Comparison of ENCODE assay signal across 25 mouse cellular contexts in the genomic region with DNA sequence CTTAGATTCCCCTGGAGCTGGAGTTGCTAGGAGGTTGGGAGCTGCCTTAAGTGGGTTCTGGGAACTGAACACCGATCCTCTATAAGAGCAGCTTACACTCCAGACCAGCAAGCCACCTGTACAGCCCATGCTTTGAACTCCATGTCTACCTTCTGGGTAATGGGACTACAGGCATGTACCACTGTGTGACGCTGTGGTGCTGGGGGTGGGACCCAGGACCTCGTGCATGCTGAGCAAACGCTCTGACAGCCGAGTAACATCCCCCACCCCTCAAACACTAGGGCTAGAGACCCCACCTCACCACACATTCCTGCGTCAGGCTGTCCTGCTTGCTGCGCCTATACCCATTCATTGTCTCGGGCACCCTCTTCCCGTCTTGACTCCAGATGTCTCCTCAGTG. TPM values are rescaled to one million over a fixed set of nuclear protein-coding genes. Genes with fewer than 3 reads are reported as not detected.
DNase-seq lines count a peak whose midpoint lies in the region; ATAC-seq and TF ChIP-seq lines count a peak whose summit lies in the region.
"Had no signal": no experiment of that assay in that cellular context is flagged by ENCODE, and none has a peak within 500 bp of the region (broad histone marks: within the 10 kb centered on the region; RNA-seq: fewer than 3 reads in every experiment).

No protein-coding gene starts in this region.

- TF ChIP-seq CTCF in ES-Bruce4 (IDR thresholded peaks at IDR 0.05; ENCODE audit: low read depth, low read length), result peak; percentile 45
- no peak for TF ChIP-seq CTCF in stomach, postnatal 0 days (IDR thresholded peaks at IDR 0.05; ENCODE audit: low read depth)

- DNase-seq in thymus, postnatal 4 days, result peak; percentile 9
- no peak for DNase-seq in thymus, adult 18-20 months
- DNase-seq in R1 (ENCODE audit: low read depth, low spot score), result peak; percentile 62
- DNase-seq in stomach, postnatal 0 days (ENCODE audit: low spot score), result no peak
- DNase-seq: adrenal gland, adult 8-10 months; adrenal gland, postnatal 14 days; adrenal gland, postnatal 36 days; cerebellum, adult 11-12 months; cerebellum, adult 2 months; cerebellum, adult 9-10 months; cerebellum, postnatal 10 days; cerebellum, postnatal 25 days; forebrain, postnatal 0 days had no signal

- TF ChIP-seq EP300 in ES-Bruce4 (IDR thresholded peaks at IDR 0.05; ENCODE audit: insufficient read depth, low read depth, low read length), result no peak
- no peak for TF ChIP-seq EP300 in stomach, postnatal 0 days (optimal IDR thresholded peaks at IDR 0.05)

- H3K9ac ChIP-seq in ES-Bruce4 (ENCODE audit: low read depth, poor library complexity, severe bottlenecking), result no peak overlapping the region
- no peak overlapping the region for H3K9ac ChIP-seq in stomach, postnatal 0 days (ENCODE audit: low read length)
- H3K9ac ChIP-seq in intestine, embryonic 15.5 days, result no peak overlapping the region
- no peak overlapping the region for H3K9ac ChIP-seq in hindbrain, embryonic 12.5 days
- H3K9ac ChIP-seq: embryonic facial prominence, embryonic 12.5 days; forebrain, embryonic 13.5 days; forebrain, embryonic 15.5 days; forebrain, postnatal 0 days had no signal

- H3K4me3 ChIP-seq in ES-Bruce4 (ENCODE audit: low read depth, low read length), result peak overlapping the region; percentile 19; the same call in 1 of the 2 replicates
- no peak overlapping the region for H3K4me3 ChIP-seq in stomach, postnatal 0 days (ENCODE audit: low read depth, low read length)
- H3K4me3 ChIP-seq in intestine, embryonic 15.5 days (replicated peaks), result no peak overlapping the region
- no peak overlapping the region for H3K4me3 ChIP-seq in hindbrain, embryonic 12.5 days
- H3K4me3 ChIP-seq: embryonic facial prominence, embryonic 10.5 days; embryonic facial prominence, embryonic 12.5 days; forebrain, embryonic 13.5 days; forebrain, embryonic 15.5 days had no signal

- no peaks in the 10 kb centered on the region for H3K27me3 ChIP-seq in ES-Bruce4 (ENCODE audit: control insufficient read depth, insufficient read depth, low read length, poor library complexity, severe bottlenecking)
- no peaks in the 10 kb centered on the region for H3K27me3 ChIP-seq in stomach, postnatal 0 days (ENCODE audit: control insufficient read depth, insufficient read depth, low read length)
- H3K27me3 ChIP-seq in intestine, embryonic 15.5 days (replicated peaks), result no peaks in the 10 kb centered on the region
- no peaks in the 10 kb centered on the region for H3K27me3 ChIP-seq in hindbrain, embryonic 12.5 days
- H3K27me3 ChIP-seq: embryonic facial prominence, embryonic 12.5 days; forebrain, embryonic 13.5 days; forebrain, embryonic 15.5 days had no signal

- H3K36me3 ChIP-seq in ES-Bruce4 (ENCODE audit: control insufficient read depth, insufficient read depth, low read length, poor library complexity, severe bottlenecking), result no peaks in the 10 kb centered on the region
- H3K36me3 ChIP-seq in stomach, postnatal 0 days (ENCODE audit: control insufficient read depth, insufficient read depth, low read length), result no peaks in the 10 kb centered on the region
- no peaks in the 10 kb centered on the region for H3K36me3 ChIP-seq in intestine, embryonic 15.5 days
- no peaks in the 10 kb centered on the region for H3K36me3 ChIP-seq in hindbrain, embryonic 12.5 days
- H3K36me3 ChIP-seq: embryonic facial prominence, embryonic 10.5 days; embryonic facial prominence, embryonic 12.5 days; forebrain, embryonic 15.5 days; G1E had no signal

- WGBS in stomach, postnatal 0 days, result 78% methylated on average over 9 of the region's 9 CpGs
- WGBS in intestine, embryonic 15.5 days, result 88% methylated on average over 9 of the region's 9 CpGs
- WGBS in hindbrain, embryonic 12.5 days, result 89% methylated on average over 9 of the region's 9 CpGs

- no peaks in the 10 kb centered on the region for H3K9me3 ChIP-seq in ES-Bruce4 (replicated peaks; ENCODE audit: control insufficient read depth, insufficient read depth, low read length, poor library complexity, severe bottlenecking)
- H3K9me3 ChIP-seq in stomach, postnatal 0 days (ENCODE audit: control insufficient read depth, low read length), result no peaks in the 10 kb centered on the region
- no peaks in the 10 kb centered on the region for H3K9me3 ChIP-seq in intestine, embryonic 15.5 days
- H3K9me3 ChIP-seq in hindbrain, embryonic 12.5 days (replicated peaks), result no peaks in the 10 kb centered on the region
- H3K9me3 ChIP-seq: embryonic facial prominence, embryonic 10.5 days; embryonic facial prominence, embryonic 12.5 days; forebrain, embryonic 13.5 days; forebrain, embryonic 15.5 days; G1E had no signal

- ATAC-seq in stomach, postnatal 0 days (ENCODE audit: low FRiP score, low TSS enrichment), result no peak
- no peak for ATAC-seq in intestine, embryonic 15.5 days
- no peak for ATAC-seq in hindbrain, embryonic 12.5 days (ENCODE audit: low FRiP score)
- ATAC-seq: activated CD4-positive, CD25-positive, alpha-beta regulatory T cell, adult 4 months; forebrain, embryonic 13.5 days; forebrain, embryonic 15.5 days; forebrain, postnatal 0 days; Patski had no signal

- no peak for TF ChIP-seq POLR2A in ES-Bruce4 (IDR thresholded peaks at IDR 0.05; ENCODE audit: insufficient read depth, low read length)

- no peak overlapping the region for H3K4me2 ChIP-seq in stomach, postnatal 0 days (replicated peaks; ENCODE audit: low read depth)
- no peak overlapping the region for H3K4me2 ChIP-seq in intestine, embryonic 15.5 days (replicated peaks)
- no peak overlapping the region for H3K4me2 ChIP-seq in hindbrain, embryonic 12.5 days (replicated peaks)
- H3K4me2 ChIP-seq: embryonic facial prominence, embryonic 12.5 days; forebrain, embryonic 13.5 days; forebrain, embryonic 15.5 days had no signal

- no peak overlapping the region for H3K27ac ChIP-seq in ES-Bruce4 (ENCODE audit: insufficient read depth, low read length)
- H3K27ac ChIP-seq in stomach, postnatal 0 days (replicated peaks), result no peak overlapping the region
- H3K27ac ChIP-seq in intestine, embryonic 15.5 days, result no peak overlapping the region
- no peak overlapping the region for H3K27ac ChIP-seq in hindbrain, embryonic 12.5 days
- H3K27ac ChIP-seq: embryonic facial prominence, embryonic 10.5 days; embryonic facial prominence, embryonic 12.5 days; forebrain, embryonic 13.5 days; forebrain, embryonic 15.5 days had no signal

- H3K4me1 ChIP-seq in ES-Bruce4 (ENCODE audit: control insufficient read depth, insufficient read depth, low read length), result no peaks in the 10 kb centered on the region
- H3K4me1 ChIP-seq in stomach, postnatal 0 days (replicated peaks; ENCODE audit: control insufficient read depth, insufficient read depth), result no peaks in the 10 kb centered on the region
- no peaks in the 10 kb centered on the region for H3K4me1 ChIP-seq in intestine, embryonic 15.5 days (replicated peaks)
- no peaks in the 10 kb centered on the region for H3K4me1 ChIP-seq in hindbrain, embryonic 12.5 days
- H3K4me1 ChIP-seq: embryonic facial prominence, embryonic 10.5 days; embryonic facial prominence, embryonic 12.5 days; forebrain, embryonic 13.5 days; forebrain, embryonic 15.5 days had no signal

RNA-seq across cellular contexts. Expression of a gene that starts 3.0 kb away (rescaled TPM):
- polyA plus RNA-seq in ES-Bruce4 (2011; ENCODE audit: insufficient read depth, insufficient read length, low read depth, missing spikeins), result 0.68 and 1.5 TPM in 2 replicates
- 0.25 and 0.42 TPM in 2 replicates for polyA plus RNA-seq in stomach, postnatal 0 days (2015; fragmentation: Nextera tagmentation; extraction: Ambion mirVana)
- polyA plus RNA-seq in intestine, embryonic 15.5 days (2015; fragmentation: Nextera tagmentation; extraction: Ambion mirVana), result 0.48 and 0.52 TPM in 2 replicates
- 0.34 and 0.39 TPM in 2 replicates for polyA plus RNA-seq in hindbrain, embryonic 12.5 days (2016; fragmentation: Nextera tagmentation; extraction: Ambion mirVana)
- polyA plus RNA-seq: C2C12 had no signal

RNA-seq across cellular contexts. Expression of a gene that starts 44.3 kb away (rescaled TPM):
- polyA plus RNA-seq in ES-Bruce4 (2011; ENCODE audit: insufficient read depth, insufficient read length, low read depth, missing spikeins), result 83.3 and 85.3 TPM in 2 replicates
- 60.5 and 62.2 TPM in 2 replicates for polyA plus RNA-seq in stomach, postnatal 0 days (2015; fragmentation: Nextera tagmentation; extraction: Ambion mirVana)
- polyA plus RNA-seq in intestine, embryonic 15.5 days (2015; fragmentation: Nextera tagmentation; extraction: Ambion mirVana), result 90.3 and 92.0 TPM in 2 replicates
- 98.8 and 104 TPM in 2 replicates for polyA plus RNA-seq in hindbrain, embryonic 12.5 days (2016; fragmentation: Nextera tagmentation; extraction: Ambion mirVana)

RNA-seq across cellular contexts. Expression of a gene that starts 48.6 kb away (rescaled TPM):
- 1.4 TPM in 1 of 2 replicates, not detected in the other for polyA plus RNA-seq in ES-Bruce4 (2011; ENCODE audit: insufficient read depth, insufficient read length, low read depth, missing spikeins)
- polyA plus RNA-seq in stomach, postnatal 0 days (2015; fragmentation: Nextera tagmentation; extraction: Ambion mirVana), result 0.16 TPM in 1 of 2 replicates, not detected in the other
- 0.34 TPM in 1 of 2 replicates, not detected in the other for polyA plus RNA-seq in intestine, embryonic 15.5 days (2015; fragmentation: Nextera tagmentation; extraction: Ambion mirVana)
- not detected in 2 replicates for polyA plus RNA-seq in hindbrain, embryonic 12.5 days (2016; fragmentation: Nextera tagmentation; extraction: Ambion mirVana)
- polyA plus RNA-seq: activated CD4-positive, CD25-positive, alpha-beta regulatory T cell, adult 4 months; embryonic facial prominence, embryonic 10.5 days; embryonic facial prominence, embryonic 12.5 days; embryonic facial prominence, embryonic 14.5 days; forebrain, embryonic 13.5 days; G1E had no signal

Comparison
In these comparisons a context has a peak if more than half of its experiments do, and no peak if none do; other contexts are left out.
1. DNase-seq: peak in thymus, postnatal 4 days (single experiment) and R1 (single experiment); none in thymus, adult 18-20 months (0 of 2) and stomach, postnatal 0 days (single experiment).